Mouse (Mus musculus): ENCODE data around the gene Desi2. TPM values are rescaled to one million over a fixed set of nuclear protein-coding genes. Genes with fewer than 3 reads are reported as not detected.
A peak's percentile ranks its signal among the peaks of the same experiment; 100 is the strongest.
"Not testable (repeated sequence)": the region's sequence is repeated elsewhere in the genome, so short reads cannot be mapped to it uniquely, and the experiment has no call there.

The Desi2 gene
- polyA plus RNA-seq, 3 experiments from 2014 or later = 8.0 to 10.3 (median 8.3) TPM

- ATAC-seq = not testable (repeated sequence)
Measured at GRCm38 (mm10) chr1:178265381-178265780, 78.2 kb downstream of the Desi2 start.

GRCm38 (mm10) chr1:178270635-178271034 lies 83.4 kb downstream of the Desi2 start:
- no peak for ATAC-seq

- ATAC-seq = no peak
Measured at GRCm38 (mm10) chr1:178275174-178275730, 88.0 kb downstream of the Desi2 start.

GRCm38 (mm10) chr1:178275738-178276053 lies 88.5 kb downstream of the Desi2 start:
- ATAC-seq = no peak

GRCm38 (mm10) chr1:178276054-178276911 lies 89.1 kb downstream of the Desi2 start:
- ATAC-seq = no peak

GRCm38 (mm10) chr1:178283314-178283713 lies 96.1 kb downstream of the Desi2 start:
- not testable (repeated sequence) for ATAC-seq

- no peak for ATAC-seq
Measured at GRCm38 (mm10) chr1:178283946-178284720, 96.9 kb downstream of the Desi2 start.

- no peak for ATAC-seq
Measured at GRCm38 (mm10) chr1:178287601-178288176, 100.5 kb downstream of the Desi2 start.

GRCm38 (mm10) chr1:178291716-178292115 lies 104.5 kb downstream of the Desi2 start:
- no peak for ATAC-seq

- ATAC-seq = no peak
Measured at GRCm38 (mm10) chr1:178294051-178294450, 106.8 kb downstream of the Desi2 start.

- ATAC-seq = not testable (repeated sequence)
Measured at GRCm38 (mm10) chr1:178301261-178301660, 114.0 kb downstream of the Desi2 start.

GRCm38 (mm10) chr1:178303425-178303824 lies 116.2 kb downstream of the Desi2 start:
- peak; percentile 43 for ATAC-seq

Other genes with a start within 250 kb of the Desi2 start
- not detected for gene Catspere2, start 204.0 kb upstream of the Desi2 start, polyA plus RNA-seq (2017; shearing (Covaris generic))
- gene Cox20, start 131.7 kb downstream of the Desi2 start, polyA plus RNA-seq (2017; shearing (Covaris generic)) = 100 to 1,000 TPM; 177 to 251 (median 244) TPM
- gene Hnrnpu, start 150.4 kb downstream of the Desi2 start, polyA plus RNA-seq (2017; shearing (Covaris generic)) = 100 to 1,000 TPM in 2 of 3 experiments, 10 to 100 TPM in 1; 89.8 to 166 (median 118) TPM
- gene Efcab2, start 218.7 kb downstream of the Desi2 start, polyA plus RNA-seq (2017; shearing (Covaris generic)) = 1 to 10 TPM; 3.3 to 6.2 (median 3.6) TPM

Data from inflammation-experienced regulatory T-cells, adult 6 months (primary cell).